Mouse (Mus musculus) C2C12 (cell line): ENCODE results near the gene Lgals12.

Experiments
- CTCF ChIP-seq: IDR thresholded peaks from one replicate; pipeline ENCODE4 v1.5.1; 2011; ENCODE audit not compliant: control insufficient read depth, insufficient read depth, insufficient read length
- MAX ChIP-seq: IDR thresholded peaks from one replicate; pipeline ENCODE4 v1.6.1; 2011; ENCODE audit warnings: mild to moderate bottlenecking, control low read depth
- MYOG ChIP-seq: IDR thresholded peaks from one replicate; pipeline ENCODE4 v1.6.1; 2011; ENCODE audit not compliant: control insufficient read depth, insufficient read length; ENCODE audit errors: extremely low read depth
- USF1 ChIP-seq: IDR thresholded peaks from one replicate; pipeline ENCODE4 v1.6.1; 2011; ENCODE audit warnings: low read depth, mild to moderate bottlenecking, control low read depth, moderate library complexity

- TF ChIP-seq CTCF (no peak), USF1 (no peak), MYOG (no peak), MAX (no peak)
Measured at GRCm38 (mm10) chr19:7566826-7567225, 40.2 kb downstream of the Lgals12 start.
